Mouse (Mus musculus): ENCODE data around the gene Dand5.
"Not testable (repeated sequence)": the region's sequence is repeated elsewhere in the genome, so short reads cannot be mapped to it uniquely, and the experiment has no call there.

Dand5 gene

DNA sequence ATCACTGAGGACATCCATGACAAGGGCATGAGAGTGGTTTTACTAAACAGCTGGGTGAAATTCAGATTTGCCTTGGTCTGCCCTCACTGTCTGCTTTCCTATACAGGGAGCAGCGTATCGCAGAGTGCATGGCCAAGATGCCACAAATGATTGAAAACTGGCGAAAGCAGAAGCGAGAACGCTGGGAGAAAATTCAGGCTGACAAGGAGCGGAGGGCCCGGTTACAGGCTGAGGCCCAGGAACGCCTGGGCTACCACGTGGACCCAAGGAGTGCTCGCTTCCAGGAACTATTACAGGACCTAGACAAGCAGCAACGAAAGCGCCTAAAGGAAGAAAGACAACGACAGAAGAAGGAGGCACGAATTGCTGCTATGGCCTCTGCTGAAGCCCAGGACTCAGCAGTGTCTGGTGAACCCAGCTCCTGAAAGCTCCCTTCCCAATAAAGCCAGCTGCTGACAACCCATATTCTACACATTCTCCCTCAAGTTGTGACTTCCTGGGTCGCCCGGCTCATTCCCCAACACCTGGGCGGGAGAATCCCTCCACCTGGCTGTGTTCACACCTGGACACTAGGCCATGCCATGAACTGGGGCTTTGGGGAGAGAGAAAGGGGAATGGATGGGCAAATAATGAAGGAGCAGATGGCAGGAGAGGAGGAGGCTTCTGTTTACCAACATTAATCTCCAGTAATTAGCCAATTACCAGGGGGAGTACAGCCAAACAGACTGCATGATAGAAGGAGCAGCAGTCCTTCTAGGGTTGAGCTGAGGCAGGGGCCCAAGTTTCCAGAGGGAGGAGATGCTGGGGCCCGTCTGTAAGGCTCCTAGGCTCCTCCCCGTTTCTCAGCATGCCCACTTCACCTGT lies 11.6 kb upstream of the Dand5 start:
- DNase-seq (ENCODE audit: low spot score) = no peak

DNA sequence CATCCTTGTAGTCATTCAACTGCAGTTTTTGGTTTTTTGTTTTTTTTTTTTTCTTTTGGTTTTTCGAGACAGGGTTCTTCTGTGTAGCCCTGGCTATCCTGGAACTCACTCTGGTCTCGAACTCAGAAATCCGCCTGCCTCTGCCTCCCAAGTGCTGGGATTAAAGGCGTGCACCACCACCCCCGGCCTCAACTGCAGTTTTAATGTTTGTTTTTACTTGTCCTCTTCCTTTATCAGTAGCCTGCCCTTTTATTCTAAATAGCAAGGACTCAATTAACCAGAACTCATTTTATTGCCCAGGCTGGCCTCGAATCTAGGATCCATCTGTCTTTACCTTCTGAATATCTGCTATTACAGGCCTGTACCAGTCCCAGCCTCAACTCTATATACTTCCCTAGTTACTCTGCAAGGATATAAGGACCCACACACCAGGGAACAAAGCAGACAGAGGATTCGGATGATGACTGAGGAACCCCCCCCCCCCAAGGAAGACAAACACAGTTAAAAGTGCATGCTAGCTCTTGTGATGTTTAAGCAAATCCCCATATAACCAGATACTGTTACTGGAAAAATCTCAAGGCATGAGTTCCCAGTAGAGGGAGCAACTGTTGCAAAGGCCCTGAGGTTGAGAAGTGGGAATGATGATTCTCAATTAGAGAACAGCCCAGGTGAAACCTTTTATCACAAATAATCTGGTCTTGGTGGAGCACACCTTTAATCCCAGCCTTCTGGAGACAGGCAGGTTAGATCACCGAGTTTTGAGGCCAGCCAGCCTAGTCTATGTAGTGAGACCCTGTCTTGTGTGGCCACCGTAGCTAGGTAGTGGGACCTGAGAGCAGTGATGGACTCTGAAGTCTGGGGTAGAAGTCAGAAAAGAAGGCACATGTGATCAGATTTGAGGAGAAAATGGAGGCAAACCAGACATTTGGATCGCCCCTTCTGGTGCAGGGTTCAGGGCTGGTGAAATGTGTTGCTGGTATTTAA lies 10.4 kb upstream of the Dand5 start:
- DNase-seq (ENCODE audit: low spot score) = no peak

DNA sequence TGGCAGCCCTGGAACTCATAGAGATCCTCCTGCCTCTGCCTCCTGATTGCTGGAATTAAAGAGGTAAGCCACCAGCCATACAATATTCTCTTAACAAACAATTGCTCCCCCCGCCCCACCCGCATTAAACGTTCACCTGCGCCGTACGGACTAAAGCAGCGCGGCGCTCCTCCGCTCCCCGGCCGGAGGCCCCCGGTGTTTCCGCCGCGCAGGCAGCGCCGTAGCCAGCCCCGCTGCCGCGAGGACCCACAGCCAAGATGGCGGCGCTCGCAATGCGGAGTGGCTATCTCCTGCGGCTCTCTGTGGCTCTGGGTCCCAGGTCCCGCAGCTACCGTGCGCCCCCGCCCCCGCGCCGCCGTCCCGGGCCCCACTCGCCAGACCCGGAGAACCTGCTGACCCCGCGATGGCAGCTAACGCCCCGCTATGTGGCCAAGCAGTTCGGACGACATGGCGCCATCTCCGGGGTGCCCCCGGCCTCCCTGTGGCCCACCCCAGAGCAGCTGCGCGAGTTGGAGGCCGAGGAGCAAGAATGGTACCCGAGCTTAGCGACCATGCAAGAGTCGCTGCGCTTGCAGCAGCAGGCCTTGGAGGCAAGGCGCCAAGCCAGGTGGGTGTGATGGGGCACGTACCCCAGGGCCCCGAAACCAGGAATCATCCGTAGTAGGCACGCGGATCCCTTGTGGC lies 9.6 kb upstream of the Dand5 start:
- peak; percentile 79 for DNase-seq (ENCODE audit: low spot score)

DNA sequence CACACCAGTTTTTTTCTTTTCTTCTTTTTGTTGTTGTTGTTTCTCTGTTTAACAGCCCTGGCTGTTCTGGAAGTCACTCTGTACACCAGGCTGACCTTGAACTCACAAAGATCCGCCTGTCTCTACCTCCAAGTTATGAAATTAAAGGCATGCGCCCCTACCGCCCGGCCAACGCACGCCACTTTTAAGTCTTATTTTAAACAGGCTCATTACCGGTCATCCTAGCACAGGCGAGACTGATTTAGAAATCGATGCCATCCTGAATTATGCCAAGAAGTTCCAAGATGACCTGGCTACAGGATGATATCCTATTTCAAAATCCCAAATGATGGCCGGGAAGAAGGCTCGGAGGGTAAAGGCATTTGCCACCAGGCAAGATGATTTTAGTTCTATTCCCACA lies 8.9 kb upstream of the Dand5 start, which contains the start of gene Gadd45gip1:
Gene Gadd45gip1, plus strand, starts transcription at position 33 of the 400 bp plus-strand sequence.
- DNase-seq (ENCODE audit: low spot score) = no peak

DNA sequence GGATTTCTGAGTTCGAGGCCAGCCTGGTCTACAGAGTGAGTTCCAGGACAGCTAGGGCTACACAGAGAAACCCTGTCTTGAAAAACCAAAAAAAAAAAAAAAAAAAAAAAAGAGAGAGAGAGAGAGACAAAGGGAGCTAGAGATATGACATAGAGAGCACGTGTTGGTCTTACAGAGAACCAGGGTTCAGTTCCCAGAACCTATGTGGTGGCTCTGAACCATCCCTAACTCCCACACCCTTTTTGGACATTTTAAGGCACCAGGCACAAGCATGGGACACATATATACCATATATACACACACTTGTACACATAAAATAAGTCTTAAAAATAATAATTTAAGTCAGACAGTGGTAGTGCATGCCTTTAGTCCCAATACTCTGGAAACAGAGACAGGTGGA lies 3.9 kb upstream of the Dand5 start:
- not testable (repeated sequence) for DNase-seq (ENCODE audit: low spot score)

DNA sequence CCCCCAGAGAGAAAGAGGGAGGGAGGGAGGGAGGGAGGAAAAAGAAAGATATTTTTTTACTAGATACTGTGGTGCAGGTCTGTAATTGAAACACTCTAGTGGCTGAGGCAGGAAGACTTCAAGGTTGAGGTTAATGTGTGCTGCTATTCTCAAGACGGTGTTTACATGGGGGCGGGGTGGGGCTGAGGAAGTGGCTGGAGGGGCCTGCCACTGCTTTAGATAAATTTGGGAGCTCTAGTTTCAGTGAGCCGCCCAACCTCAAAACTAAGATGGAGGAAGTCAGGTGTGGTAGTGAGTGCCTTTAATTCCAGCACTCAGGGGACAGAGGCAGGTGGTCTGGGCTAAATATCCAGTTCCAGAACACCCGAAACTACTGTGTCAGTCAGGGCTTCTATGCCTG lies 3.0 kb upstream of the Dand5 start:
- DNase-seq (ENCODE audit: low spot score) = no peak

DNA sequence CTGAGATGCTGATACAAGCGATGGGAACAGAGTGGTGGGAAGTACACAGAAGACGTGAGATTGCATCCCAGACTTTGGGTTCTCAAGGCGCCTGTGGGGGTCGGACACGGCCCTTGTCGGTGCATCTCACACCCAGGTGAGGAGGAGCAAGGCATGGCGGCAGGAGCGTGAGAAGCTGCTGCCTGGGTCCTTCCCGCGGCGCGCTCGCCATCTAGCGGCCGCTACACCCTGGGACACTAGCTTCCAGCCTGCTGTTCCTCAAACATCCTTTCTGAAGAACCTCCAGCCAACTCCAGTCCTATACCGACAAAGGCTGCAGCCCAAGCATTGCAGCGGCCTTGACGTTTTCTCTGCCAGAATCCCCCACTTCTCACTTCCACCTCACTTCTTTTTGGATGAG lies 1.0 kb upstream of the Dand5 start:
- DNase-seq (ENCODE audit: low spot score) = no peak

DNA sequence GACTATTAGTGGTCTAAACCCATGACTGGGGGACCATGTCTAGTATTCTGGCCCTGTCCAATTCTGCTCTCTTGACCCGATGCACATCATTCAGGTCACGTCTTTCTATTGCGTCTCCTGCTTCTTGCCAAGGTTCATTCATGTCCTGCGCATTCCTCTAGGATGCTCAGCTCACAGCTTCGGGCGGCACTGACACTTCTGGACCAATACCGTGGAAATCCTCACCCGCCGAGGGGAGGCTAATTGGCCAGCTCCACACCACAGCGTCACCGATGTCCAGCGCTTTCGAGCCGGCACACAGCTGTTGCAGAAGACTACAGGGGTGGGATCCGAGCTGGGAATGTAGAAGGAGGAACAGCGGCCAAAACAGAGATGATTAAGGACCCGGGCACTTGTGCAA lies 6.5 kb downstream of the Dand5 start:
- no peak for DNase-seq (ENCODE audit: low spot score)

DNA sequence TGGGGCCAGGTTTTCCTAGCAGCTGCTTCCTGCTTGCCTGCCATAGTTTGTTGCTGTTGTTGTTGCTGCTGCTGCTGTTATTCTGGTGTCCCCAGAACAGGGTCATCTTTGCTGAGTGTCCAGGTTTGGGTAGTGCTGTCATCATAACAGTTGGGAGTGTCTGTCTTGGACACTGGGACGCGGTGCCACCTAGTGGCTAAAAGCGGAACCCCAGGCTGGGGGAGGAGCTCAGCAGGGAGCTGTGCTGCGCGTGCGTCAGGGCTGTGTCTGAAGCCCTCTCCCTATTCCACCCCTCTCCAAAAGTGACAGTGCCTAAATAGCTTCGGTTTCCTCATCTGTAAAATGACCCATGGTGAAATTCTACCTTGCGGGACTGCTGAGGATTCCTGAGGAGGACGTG lies 7.1 kb downstream of the Dand5 start:
- peak; percentile 99 for DNase-seq (ENCODE audit: low spot score)

DNA sequence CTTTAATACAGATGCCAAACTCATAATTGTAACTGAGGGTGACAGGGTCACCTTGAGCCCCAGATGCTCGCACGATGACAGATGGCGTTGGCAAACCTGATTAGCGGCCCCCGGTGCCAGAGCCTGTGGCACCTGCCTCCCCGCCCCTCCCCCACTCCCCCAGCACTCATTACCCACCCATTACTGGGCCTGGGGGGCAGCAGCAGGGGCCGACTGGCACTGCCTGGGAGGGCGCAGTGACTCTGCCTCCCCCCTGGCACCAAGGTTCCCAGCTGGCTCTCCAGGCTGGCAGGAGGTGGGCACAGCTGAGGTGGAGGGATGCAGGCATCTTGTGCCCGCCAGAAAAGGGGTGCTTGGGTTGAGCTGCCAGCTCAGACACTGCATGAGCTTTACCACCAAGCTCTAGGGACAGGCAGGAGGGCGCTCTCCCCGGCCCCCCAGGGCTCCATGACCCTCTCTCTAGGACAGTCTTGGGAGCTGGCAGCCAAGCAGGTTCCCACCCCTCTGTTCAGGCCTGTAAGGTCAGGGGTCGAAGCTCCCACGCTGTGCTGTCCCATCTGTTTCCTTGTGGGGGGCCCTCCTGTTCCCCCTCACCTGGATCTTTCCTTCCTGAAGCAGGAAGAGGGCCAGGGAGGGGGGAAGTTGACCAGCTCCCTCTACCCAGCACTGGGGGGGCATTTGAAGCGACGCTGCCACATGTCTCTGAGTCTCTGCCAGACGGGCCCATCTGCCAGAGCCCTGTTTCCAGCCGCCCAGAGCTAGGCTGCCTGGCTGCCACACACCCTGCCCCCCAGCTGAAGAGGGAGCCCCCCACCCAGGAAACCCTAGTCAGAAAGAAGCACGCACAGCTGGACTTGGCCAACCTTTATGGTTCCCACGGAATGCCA lies 7.8 kb downstream of the Dand5 start:
- no peak for DNase-seq (ENCODE audit: low spot score)

DNA sequence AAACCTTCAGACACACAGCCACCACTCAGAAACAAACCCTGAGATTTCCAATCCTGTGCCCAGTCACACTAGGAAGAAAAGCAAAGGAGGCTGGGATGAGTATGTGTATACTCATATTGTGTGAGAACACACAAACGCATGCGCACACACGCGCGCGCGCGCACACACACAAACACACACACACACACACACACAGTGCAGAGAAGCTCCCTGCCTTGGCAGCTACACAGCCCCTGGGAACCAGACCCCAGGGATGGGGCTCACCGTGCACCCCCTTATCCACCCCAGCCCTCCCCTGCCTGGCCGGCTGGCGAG lies 8.4 kb downstream of the Dand5 start:
- DNase-seq (ENCODE audit: low spot score) = no peak

DNA sequence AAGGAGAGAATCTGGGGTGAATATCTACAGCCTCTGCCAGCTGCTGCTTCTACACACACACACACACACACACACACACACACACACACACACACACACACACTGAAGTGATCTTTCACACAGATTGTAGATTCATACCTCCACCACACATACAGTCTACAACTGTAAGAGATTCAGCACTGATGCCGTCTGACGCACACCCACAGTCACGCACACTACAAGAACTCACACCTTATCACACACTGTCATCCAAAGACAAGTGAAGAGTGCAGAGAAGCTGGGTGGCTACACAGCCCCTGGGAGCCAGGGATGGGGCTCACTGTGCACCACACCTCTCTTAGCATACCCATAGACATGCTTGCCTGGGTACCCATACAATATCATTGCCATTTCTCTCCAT lies 8.8 kb downstream of the Dand5 start:
- no peak for DNase-seq (ENCODE audit: low spot score)

DNA sequence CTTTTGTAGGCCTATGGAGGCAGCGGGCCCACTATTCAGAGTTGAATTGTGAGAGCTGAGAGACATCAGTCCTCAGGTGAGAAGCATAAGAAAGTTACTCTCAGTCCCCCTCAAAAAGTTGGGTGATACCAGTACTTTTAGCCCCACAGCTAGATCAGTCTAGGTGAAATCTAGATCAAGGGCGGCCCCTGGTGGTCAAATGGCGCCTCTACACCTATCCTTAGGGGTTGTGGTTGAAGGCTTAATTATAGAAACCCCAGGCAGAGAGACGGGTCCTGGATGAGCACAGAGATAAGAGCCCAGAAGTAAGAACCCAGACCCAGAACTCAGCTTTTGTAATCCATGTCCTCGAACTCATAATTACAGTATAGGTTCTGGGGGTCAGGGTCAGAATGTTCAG lies 9.6 kb downstream of the Dand5 start:
- peak; percentile 80 for DNase-seq (ENCODE audit: low spot score)

DNA sequence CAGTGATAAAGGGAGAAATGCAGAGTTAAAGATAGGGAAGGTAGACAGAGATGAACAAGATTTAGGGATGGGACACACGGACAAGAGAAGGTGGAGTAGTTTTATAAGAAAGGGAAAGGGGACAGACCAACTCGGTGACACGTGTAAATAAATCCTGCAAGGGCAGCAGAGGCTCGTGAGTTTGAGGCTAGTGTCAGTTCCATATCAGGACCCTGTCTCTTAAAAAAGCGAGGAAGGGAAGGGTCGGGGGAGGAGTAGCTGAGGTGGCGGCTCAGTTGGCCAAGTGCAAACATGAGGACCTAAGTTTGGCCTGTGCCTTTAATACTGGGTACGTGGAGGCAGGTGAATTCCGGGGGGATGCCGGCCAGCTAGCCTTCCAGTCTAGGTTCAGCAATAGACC lies 11.3 kb downstream of the Dand5 start:
- no peak for DNase-seq (ENCODE audit: low spot score)

DNA sequence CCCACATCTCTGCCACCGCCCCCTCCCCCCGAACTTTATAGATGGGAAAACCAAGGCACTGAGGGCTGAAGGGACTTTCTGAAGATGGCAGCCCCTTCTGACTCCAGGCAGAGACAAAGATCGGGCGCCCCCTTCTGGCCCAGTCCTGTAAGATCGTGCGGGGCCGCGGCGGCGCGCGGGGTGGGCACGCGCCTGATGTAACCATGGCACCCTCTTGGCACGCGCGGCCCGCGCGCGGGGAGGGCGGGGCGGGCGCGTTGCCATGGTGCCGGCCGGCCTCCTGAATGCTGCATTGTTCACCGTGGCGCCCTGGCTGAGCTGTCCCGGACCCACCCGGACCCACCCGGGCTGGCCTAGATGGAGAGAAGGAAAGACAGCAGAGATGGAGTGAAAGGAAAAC lies 11.7 kb downstream of the Dand5 start:
- peak; percentile 99 for DNase-seq (ENCODE audit: low spot score)

DNA sequence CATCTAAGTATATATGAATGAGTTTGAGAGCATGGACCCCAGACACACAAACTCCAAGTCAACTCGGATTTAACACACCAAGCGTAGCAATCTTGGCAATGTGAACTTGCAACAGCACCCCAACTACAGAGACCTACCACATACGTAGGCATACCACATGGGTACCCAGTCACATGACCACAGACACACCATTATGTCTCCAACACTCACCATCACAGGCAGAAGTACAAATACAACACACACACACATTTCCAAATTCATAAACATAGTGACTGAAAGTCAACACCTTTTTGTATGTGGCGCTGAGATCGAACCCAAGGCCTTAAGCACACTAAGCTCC lies 12.7 kb downstream of the Dand5 start:
- no peak for DNase-seq (ENCODE audit: low spot score)

DNA sequence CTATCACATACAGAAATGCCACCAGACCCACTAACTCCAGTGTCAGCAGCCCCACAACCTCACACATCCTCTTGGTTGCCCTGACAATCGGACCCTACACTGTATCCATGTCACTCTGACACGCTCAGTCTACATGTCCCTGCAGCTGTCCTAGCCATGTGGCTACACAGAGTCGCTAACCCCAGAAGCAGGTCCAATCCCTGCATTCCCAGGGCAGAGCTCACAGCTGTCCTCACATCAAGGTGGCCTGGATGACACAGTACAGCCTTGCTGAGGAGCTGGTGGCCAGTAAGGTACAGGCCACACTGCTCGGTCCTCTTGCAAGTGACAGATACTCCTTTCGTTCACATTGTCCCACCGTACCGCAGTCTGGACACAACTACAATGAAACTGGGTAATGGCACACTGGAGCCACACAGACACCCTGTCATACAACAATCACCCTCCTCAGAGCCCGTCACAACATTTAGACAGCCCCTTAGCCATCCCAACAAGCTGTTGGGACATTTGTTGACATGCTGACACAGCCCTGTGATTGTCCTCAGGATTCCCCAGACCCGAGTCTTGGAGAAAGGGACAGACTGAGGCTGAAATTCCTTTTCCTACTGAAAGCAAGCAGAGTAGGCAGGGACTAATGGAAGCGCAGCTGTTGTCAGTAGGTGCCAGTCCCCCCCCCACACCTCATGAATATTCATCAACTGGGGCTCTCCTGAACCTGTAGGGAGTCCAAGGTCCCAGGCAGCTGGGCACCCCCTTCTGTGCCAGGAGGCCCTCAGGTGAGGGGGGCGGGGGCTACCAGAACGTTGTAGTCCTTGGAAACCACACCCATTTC lies 13.3 kb downstream of the Dand5 start:
- DNase-seq (ENCODE audit: low spot score) = no peak

DNA sequence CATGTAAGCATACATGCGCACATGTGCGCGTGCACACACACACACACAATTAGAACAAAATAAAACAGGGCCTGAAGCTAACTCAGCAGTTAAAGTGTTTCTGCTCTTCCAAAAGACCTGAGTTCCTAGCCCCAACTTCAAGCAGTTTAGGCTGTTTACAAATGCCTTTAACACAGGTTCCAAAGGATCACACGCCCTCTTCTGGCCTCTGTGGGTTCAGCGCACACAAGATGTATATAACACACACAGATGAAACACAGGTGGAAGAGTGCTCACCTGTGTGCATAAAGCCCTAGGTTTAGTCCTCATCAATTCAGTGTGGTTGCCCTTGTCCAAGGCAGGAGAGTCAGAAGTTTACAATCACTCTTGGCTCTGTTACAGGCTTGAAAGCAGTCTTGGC lies 16.6 kb downstream of the Dand5 start:
- DNase-seq (ENCODE audit: low spot score) = no peak

DNA sequence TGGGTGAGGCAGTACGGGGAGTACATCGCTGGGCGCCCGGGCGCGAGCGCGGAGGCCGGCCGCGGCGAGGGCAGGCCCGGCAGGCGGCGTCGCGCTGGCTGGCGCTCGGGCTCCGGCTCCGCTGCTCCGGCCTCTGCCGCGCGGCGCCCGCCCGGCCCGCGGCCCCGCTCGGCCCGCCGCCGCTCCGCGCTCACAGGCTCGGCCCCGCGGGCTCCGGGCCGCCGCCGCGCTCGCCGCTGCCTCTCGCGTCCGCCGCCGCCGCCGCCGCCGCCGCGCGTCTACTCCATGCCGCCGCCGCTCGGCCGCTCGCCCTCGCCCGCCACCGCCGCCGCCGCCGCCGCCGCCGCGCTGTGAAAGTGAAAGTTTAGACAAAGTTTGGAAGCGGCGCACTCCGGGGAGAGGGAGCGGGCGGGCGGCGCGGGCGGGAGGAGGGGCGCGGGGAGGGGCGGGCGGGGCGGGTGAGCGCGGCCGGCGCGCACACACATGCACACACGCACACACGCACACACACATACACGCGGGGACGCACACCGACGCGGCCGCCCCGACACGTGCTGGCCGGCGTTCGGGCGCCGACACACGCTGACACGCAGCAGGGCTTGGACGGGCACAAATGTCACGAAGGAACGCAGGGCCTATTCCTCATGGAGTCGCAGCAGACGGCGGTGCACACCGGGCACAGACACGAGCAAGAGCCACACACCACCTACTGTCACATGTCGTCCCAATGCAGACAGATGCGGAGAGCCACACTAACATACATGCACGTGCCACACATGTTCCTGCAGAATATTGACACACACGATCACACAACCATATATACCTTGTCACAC lies 22.4 kb downstream of the Dand5 start, which contains the start of gene Nfix:
Gene Nfix, minus strand, starts transcription at position 346 of the 833 bp plus-strand sequence.
- no peak for DNase-seq (ENCODE audit: low spot score)
